Mouse (Mus musculus) erythroblast, embryonic 14.5 days (primary cell): Measurements from ENCODE around the gene Ptpn14.

Source experiments
- GATA1 ChIP-seq: IDR thresholded peaks from 2 replicates; pipeline ENCODE4 v1.6.1; 2012; ENCODE audit warnings: low read length, inconsistent platforms, mixed read lengths
- TAL1 ChIP-seq: IDR thresholded peaks from 3 replicates; pipeline ENCODE4 v1.6.1; 2012; ENCODE audit warnings: low read length, inconsistent platforms, mixed read lengths

DNA sequence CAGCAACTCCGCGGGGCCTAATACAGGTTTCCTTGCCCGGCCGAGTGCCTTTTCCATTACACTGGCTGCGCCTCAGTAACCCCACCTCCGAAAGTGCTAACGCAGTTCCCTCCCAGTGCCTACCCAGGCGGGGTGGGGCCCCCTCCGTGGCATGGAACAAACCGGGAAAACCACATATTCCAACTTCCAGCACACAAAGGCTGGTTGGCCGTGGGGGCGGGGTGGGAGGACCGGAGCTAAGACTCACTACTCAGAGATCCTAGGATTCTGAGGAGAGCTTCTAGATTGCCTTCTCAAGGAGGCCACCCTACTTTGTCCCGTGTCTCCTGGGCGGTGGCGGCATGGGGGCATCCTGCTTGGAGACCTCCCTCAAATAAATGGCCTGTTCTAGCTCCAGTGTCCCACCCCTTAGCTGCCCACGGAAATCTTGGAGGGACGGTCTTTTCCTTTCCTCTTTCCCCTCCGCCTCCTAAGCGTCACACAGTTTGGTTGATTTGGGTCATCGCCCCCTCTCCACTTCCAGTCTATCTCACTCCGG, 653 bp upstream of the Ptpn14 start:
- TF ChIP-seq GATA1, result no peak
- TF ChIP-seq TAL1, result no peak
